Mouse (Mus musculus) C2C12 (cell line): ENCODE data around the gene Zzz3.

Source experiments
- CTCF ChIP-seq: IDR thresholded peaks from one replicate; pipeline ENCODE4 v1.5.1; 2011; ENCODE audit not compliant: control insufficient read depth, insufficient read depth, insufficient read length
- MAX ChIP-seq: IDR thresholded peaks from one replicate; pipeline ENCODE4 v1.6.1; 2011; ENCODE audit warnings: mild to moderate bottlenecking, control low read depth
- MYOG ChIP-seq: IDR thresholded peaks from one replicate; pipeline ENCODE4 v1.6.1; 2011; ENCODE audit not compliant: control insufficient read depth, insufficient read length; ENCODE audit errors: extremely low read depth

DNA sequence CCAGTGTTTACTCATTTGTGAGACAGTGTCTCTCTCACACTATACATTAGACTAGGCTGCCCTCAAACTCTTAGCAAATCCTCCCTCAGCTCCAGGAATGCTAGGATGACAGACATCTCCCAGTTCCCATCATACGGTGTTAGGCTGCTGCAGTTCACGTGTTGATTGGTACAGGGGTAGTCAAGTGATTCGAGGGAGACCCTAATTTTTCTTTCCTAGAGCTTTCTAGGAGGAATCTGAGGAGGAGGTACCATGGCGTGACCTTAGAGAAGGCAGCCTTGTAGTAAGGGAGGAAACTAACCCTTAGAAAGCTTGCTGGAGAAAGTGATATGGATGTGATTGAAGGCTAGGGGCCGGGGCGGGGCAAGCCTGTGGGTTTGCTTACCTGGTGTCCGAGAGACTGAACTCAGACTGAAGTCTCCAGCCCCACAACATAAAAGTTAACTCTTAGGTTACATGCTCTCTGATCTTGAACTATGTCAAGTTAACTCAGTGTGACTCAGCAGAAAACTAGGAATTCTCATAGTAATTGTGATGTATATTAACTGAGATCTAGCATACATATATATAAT is 15.8 kb downstream of the Zzz3 start:
- TF ChIP-seq CTCF (no peak), MAX (no peak), MYOG (no peak)
